Mouse (Mus musculus): Measurements from ENCODE around the gene 4930452B06Rik. TPM values are rescaled to one million over a fixed set of nuclear protein-coding genes. Genes with fewer than 3 reads are reported as not detected.

The 4930452B06Rik gene
- polyA plus RNA-seq, 1 experiment from 2014 or later = 14.3 TPM

DNA sequence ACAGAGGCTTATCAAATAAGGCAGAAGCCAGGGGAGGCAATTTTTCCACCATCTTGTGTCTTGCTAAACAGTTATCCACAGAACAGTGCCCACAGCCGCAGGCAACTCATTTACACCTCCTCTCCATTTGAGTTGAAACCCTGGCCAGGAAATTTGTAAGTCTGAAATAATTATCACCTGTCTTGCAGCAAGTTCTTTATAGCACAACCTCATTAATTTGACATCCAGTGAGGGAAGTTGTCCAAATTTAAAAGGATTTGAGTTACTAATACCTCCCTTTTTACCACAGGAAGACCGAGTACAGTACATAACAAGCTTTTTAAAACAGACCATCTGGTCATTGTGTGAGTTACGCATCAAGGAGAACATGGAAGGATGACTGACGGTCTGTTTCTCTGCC lies 154.8 kb downstream of the 4930452B06Rik start:
- Histone ChIP-seq H3K36me3 (ENCODE audit: control insufficient read depth, insufficient read depth, low read length) (no peaks in the 10 kb centered on the region), H3K4me3 (ENCODE audit: low read depth, low read length) (no peak overlapping the region), H3K9ac (replicated peaks; ENCODE audit: low read depth, low read length) (no peak overlapping the region), H3K4me1 (ENCODE audit: control insufficient read depth, insufficient read depth, low read length) (no peaks in the 10 kb centered on the region; the same call in 1 of the 2 replicates), H3K27ac (ENCODE audit: low read length) (no peak overlapping the region), H3K27me3 (ENCODE audit: control insufficient read depth, insufficient read depth, low read length) (no peaks in the 10 kb centered on the region), H3K9me3 (ENCODE audit: control insufficient read depth, low read depth, low read length) (no peaks in the 10 kb centered on the region), H3K4me2 (replicated peaks; ENCODE audit: low read depth, low read length) (no peak overlapping the region)
- 58% methylated on average over 4 of the region's 4 CpGs for WGBS
- no peak for ATAC-seq (ENCODE audit: insufficient number of reproducible peaks, insufficient read depth, low FRiP score, low read depth)

DNA sequence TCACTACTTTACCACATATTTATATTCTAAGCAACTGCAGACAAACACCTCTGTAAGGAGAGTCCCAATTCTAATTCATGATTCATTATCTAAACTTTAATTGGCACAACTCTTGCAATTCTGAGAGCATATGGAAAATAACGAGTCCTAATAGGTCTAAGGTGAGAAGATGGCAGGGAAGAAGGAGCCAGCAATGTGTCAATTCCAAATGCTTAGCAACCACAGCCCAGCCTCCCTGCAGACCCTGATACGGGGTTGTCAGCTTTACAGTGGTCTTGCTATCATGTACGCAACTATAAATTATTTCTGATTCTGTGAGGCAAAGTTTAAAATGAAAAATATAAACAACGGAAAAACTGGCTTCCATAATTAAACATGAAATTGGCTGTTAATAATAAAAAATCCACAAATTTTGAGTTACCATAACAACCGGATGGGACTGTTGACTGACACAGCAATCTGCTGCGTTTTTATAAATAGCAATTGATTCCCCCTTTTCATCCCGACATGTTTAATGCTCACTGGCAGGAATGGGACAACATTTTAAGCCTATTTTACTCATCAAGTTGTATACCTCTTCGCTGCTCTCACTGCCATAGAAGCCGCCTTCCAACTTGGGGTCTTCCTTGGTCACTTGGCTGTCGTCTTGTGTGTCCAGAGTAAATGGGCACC lies 155.6 kb downstream of the 4930452B06Rik start:
- 87% methylated on average over 10 of the region's 10 CpGs for WGBS
- no peak overlapping the region for H3K9ac ChIP-seq (replicated peaks; ENCODE audit: low read depth, low read length)
- no peaks in the 10 kb centered on the region for H3K36me3 ChIP-seq (ENCODE audit: control insufficient read depth, insufficient read depth, low read length)
- no peaks in the 10 kb centered on the region; the same call in 1 of the 2 replicates for H3K4me1 ChIP-seq (ENCODE audit: control insufficient read depth, insufficient read depth, low read length)
- no peak overlapping the region for H3K27ac ChIP-seq (ENCODE audit: low read length)
- no peak overlapping the region for H3K4me2 ChIP-seq (replicated peaks; ENCODE audit: low read depth, low read length)
- no peak for ATAC-seq (ENCODE audit: insufficient number of reproducible peaks, insufficient read depth, low FRiP score, low read depth)
- H3K4me3 ChIP-seq (ENCODE audit: low read depth, low read length) = no peak overlapping the region
- H3K27me3 ChIP-seq (ENCODE audit: control insufficient read depth, insufficient read depth, low read length) = no peaks in the 10 kb centered on the region
- no peaks in the 10 kb centered on the region for H3K9me3 ChIP-seq (ENCODE audit: control insufficient read depth, low read depth, low read length)

DNA sequence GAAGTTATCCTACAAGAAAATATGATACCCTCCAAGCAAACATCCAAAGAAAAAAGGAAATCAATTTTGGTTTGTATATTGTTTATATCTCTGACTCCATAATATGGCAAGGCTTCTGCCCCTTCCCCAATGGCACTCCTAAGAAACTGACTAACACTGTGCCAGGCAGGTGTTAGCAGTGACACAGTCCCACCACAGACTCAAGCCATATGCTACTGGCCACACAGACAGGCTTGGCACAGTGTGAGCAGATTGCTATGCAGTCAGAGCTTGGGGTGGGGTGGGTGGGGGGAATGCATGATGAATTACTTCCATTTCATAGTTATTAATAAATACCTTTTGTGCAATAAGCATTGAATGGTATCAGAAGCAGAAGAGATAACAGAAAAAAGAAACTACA lies 157.4 kb downstream of the 4930452B06Rik start:
- no peak for ATAC-seq (ENCODE audit: insufficient number of reproducible peaks, insufficient read depth, low FRiP score, low read depth)
- H3K9ac ChIP-seq (replicated peaks; ENCODE audit: low read depth, low read length) = no peak overlapping the region
- H3K4me1 ChIP-seq (ENCODE audit: control insufficient read depth, insufficient read depth, low read length) = no peaks in the 10 kb centered on the region; the same call in 1 of the 2 replicates
- H3K36me3 ChIP-seq (ENCODE audit: control insufficient read depth, insufficient read depth, low read length) = no peaks in the 10 kb centered on the region
- no peak overlapping the region for H3K27ac ChIP-seq (ENCODE audit: low read length)
- no peak overlapping the region for H3K4me3 ChIP-seq (ENCODE audit: low read depth, low read length)
- no peak overlapping the region for H3K4me2 ChIP-seq (replicated peaks; ENCODE audit: low read depth, low read length)
- no peaks in the 10 kb centered on the region for H3K27me3 ChIP-seq (ENCODE audit: control insufficient read depth, insufficient read depth, low read length)
- no peaks in the 10 kb centered on the region for H3K9me3 ChIP-seq (ENCODE audit: control insufficient read depth, low read depth, low read length)

DNA sequence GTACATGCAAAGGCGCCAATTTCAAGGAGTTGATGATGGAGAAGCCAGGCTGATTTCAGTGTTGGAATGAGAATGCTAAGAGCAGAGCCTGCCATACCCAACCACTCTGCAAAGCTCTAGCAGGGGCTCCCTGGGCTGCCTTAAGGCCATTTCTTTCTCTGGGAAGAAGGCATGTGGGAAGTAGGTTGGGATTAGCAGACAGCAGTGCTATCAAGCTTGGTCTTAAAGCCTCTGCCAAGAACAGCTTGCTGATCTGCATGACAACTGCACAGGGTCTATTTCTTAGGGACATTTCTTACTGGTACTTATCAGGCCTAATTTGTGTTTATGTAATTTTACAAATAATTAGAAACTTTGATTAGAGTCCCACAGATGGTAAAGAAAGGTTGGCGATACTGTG lies 161.8 kb downstream of the 4930452B06Rik start:
- WGBS = 99% methylated on average over 2 of the region's 2 CpGs

DNA sequence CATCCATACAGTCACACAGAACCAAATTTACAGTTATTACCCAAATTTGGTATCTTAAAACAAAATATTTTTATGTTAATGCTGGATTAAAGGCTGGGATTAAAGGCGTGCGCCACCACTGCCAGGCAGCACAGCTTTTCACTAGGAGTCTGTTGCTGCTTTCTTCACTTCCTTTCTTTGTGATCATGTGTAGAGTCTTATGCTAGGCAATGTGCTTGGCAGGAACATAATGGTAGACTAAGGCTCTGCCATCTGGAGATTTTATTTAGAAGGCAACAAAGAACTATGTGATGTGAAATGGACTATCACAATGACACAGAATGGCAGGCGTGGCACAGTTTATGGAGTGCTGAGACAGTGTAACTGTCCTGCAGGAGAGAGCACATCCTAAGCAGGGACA lies 162.7 kb downstream of the 4930452B06Rik start:
- 89% methylated on average over 3 of the region's 3 CpGs for WGBS
- H3K9me3 ChIP-seq (ENCODE audit: control insufficient read depth, low read depth, low read length) = no peaks in the 10 kb centered on the region
- ATAC-seq (ENCODE audit: insufficient number of reproducible peaks, insufficient read depth, low FRiP score, low read depth) = no peak
- H3K9ac ChIP-seq (replicated peaks; ENCODE audit: low read depth, low read length) = no peak overlapping the region
- no peak overlapping the region for H3K27ac ChIP-seq (ENCODE audit: low read length)
- H3K4me3 ChIP-seq (ENCODE audit: low read depth, low read length) = no peak overlapping the region
- H3K36me3 ChIP-seq (ENCODE audit: control insufficient read depth, insufficient read depth, low read length) = no peaks in the 10 kb centered on the region
- H3K27me3 ChIP-seq (ENCODE audit: control insufficient read depth, insufficient read depth, low read length) = no peaks in the 10 kb centered on the region
- no peak overlapping the region for H3K4me2 ChIP-seq (replicated peaks; ENCODE audit: low read depth, low read length)
- H3K4me1 ChIP-seq (ENCODE audit: control insufficient read depth, insufficient read depth, low read length) = no peaks in the 10 kb centered on the region

More for the DNA sequence above, 161.8 kb downstream of the 4930452B06Rik start:
- Histone ChIP-seq H3K9ac (replicated peaks; ENCODE audit: low read depth, low read length) (no peak overlapping the region), H3K9me3 (ENCODE audit: control insufficient read depth, low read depth, low read length) (no peaks in the 10 kb centered on the region), H3K4me3 (ENCODE audit: low read depth, low read length) (no peak overlapping the region), H3K27ac (ENCODE audit: low read length) (no peak overlapping the region), H3K4me1 (ENCODE audit: control insufficient read depth, insufficient read depth, low read length) (no peaks in the 10 kb centered on the region), H3K4me2 (replicated peaks; ENCODE audit: low read depth, low read length) (no peak overlapping the region), H3K27me3 (ENCODE audit: control insufficient read depth, insufficient read depth, low read length) (no peaks in the 10 kb centered on the region), H3K36me3 (ENCODE audit: control insufficient read depth, insufficient read depth, low read length) (no peaks in the 10 kb centered on the region)
- ATAC-seq (ENCODE audit: insufficient number of reproducible peaks, insufficient read depth, low FRiP score, low read depth) = no peak

DNA sequence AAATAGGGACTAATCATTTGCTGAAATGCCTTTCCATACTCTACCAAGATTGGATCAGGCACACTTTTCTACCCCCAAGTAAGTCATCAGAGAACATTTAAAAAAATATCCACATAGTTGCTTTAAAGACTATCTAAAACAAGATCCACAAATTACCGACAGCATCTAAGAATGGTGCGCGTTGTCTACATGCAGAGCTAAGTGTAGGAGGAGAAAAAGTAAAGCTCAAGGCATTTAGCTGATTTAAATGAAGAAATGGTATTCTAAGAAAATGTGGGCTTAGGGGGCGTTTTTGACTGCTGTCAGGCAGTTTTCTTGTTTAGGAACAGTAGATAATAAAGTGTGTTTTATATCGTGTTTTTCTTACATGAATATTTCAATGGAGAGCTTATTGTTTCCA lies 163.5 kb downstream of the 4930452B06Rik start:
- no peak overlapping the region for H3K9ac ChIP-seq (replicated peaks; ENCODE audit: low read depth, low read length)
- H3K4me3 ChIP-seq (ENCODE audit: low read depth, low read length) = no peak overlapping the region
- ATAC-seq (ENCODE audit: insufficient number of reproducible peaks, insufficient read depth, low FRiP score, low read depth) = no peak
- no peak overlapping the region for H3K4me2 ChIP-seq (replicated peaks; ENCODE audit: low read depth, low read length)
- WGBS = 91% methylated on average over 5 of the region's 5 CpGs
- no peaks in the 10 kb centered on the region for H3K9me3 ChIP-seq (ENCODE audit: control insufficient read depth, low read depth, low read length)
- no peak overlapping the region for H3K27ac ChIP-seq (ENCODE audit: low read length)
- no peaks in the 10 kb centered on the region for H3K27me3 ChIP-seq (ENCODE audit: control insufficient read depth, insufficient read depth, low read length)
- no peaks in the 10 kb centered on the region for H3K36me3 ChIP-seq (ENCODE audit: control insufficient read depth, insufficient read depth, low read length)
- H3K4me1 ChIP-seq (ENCODE audit: control insufficient read depth, insufficient read depth, low read length) = no peaks in the 10 kb centered on the region

DNA sequence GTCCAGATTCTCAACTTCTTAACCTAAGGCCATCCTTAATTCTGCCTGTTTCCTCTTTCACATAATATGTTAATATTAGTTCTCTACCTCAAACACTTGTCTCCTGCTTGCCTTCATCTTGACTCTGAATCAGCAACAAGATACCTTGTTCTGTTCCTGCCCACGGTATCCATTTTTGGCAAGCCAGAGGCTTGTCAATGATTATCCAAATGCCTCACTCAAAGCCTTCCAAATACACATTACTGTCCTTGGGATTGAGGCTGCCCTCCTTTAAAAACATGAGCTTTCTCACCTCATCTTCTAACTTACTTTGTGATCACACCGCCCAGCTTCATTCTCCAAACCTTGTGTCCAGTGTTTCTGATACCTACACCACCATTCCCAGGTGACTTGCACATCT lies 170.3 kb downstream of the 4930452B06Rik start:
- no peak overlapping the region for H3K4me3 ChIP-seq (ENCODE audit: low read depth, low read length)
- WGBS = 93% methylated on average over 2 of the region's 2 CpGs
- no peak for ATAC-seq (ENCODE audit: insufficient number of reproducible peaks, insufficient read depth, low FRiP score, low read depth)
- H3K36me3 ChIP-seq (ENCODE audit: control insufficient read depth, insufficient read depth, low read length) = no peaks in the 10 kb centered on the region
- no peak overlapping the region for H3K27ac ChIP-seq (ENCODE audit: low read length)
- no peaks in the 10 kb centered on the region for H3K27me3 ChIP-seq (ENCODE audit: control insufficient read depth, insufficient read depth, low read length)
- no peak overlapping the region for H3K4me2 ChIP-seq (replicated peaks; ENCODE audit: low read depth, low read length)
- no peaks in the 10 kb centered on the region for H3K4me1 ChIP-seq (ENCODE audit: control insufficient read depth, insufficient read depth, low read length)
- no peak overlapping the region for H3K9ac ChIP-seq (replicated peaks; ENCODE audit: low read depth, low read length)
- no peaks in the 10 kb centered on the region for H3K9me3 ChIP-seq (ENCODE audit: control insufficient read depth, low read depth, low read length)

DNA sequence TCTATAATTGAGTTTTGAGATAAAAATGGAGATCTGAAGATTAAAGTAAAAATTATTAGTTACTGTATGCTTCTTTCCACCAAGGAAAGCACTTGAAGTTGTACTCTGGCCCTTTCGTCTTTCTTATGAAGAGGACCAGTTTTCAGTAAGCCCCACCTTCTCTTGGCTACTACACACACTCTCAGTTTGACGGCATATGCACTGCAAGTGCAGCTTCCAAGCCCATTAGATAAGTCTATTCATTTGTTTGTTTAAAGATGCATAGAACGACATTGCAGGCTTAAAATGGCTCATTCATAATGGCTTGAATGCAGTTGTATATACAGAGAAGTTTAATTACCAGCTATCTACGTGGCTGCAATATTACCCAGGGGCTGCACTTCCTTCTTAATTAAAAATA lies 171.1 kb downstream of the 4930452B06Rik start:
- H3K4me1 ChIP-seq (ENCODE audit: control insufficient read depth, insufficient read depth, low read length) = no peaks in the 10 kb centered on the region
- no peaks in the 10 kb centered on the region for H3K27me3 ChIP-seq (ENCODE audit: control insufficient read depth, insufficient read depth, low read length)
- 44% methylated on average over 4 of the region's 4 CpGs for WGBS
- ATAC-seq (ENCODE audit: insufficient number of reproducible peaks, insufficient read depth, low FRiP score, low read depth) = no peak
- H3K4me3 ChIP-seq (ENCODE audit: low read depth, low read length) = no peak overlapping the region
- H3K4me2 ChIP-seq (replicated peaks; ENCODE audit: low read depth, low read length) = no peak overlapping the region
- H3K9ac ChIP-seq (replicated peaks; ENCODE audit: low read depth, low read length) = no peak overlapping the region
- no peak overlapping the region for H3K27ac ChIP-seq (ENCODE audit: low read length)
- H3K36me3 ChIP-seq (ENCODE audit: control insufficient read depth, insufficient read depth, low read length) = no peaks in the 10 kb centered on the region
- H3K9me3 ChIP-seq (ENCODE audit: control insufficient read depth, low read depth, low read length) = no peaks in the 10 kb centered on the region

DNA sequence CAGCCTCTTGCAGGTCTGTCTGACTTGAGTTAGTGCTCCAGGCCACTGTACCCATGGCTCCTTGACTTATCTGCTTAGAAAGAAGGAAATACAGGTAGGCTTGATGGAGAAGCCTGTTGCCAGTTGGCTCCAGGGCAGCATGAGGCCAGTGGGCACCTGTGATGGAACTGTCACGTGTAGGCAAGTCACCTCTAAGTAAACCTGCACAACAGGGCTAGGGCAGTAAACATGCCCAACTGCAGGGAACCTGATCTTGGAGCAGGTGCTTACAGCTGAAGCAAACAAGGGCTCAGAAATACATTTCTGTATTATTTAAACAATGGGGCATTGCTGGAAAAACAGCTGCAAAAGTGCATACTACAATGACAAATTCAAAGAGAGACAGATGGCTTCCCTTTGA lies 171.8 kb downstream of the 4930452B06Rik start:
- no peak overlapping the region for H3K4me2 ChIP-seq (replicated peaks; ENCODE audit: low read depth, low read length)
- ATAC-seq (ENCODE audit: insufficient number of reproducible peaks, insufficient read depth, low FRiP score, low read depth) = no peak
- no peak overlapping the region for H3K27ac ChIP-seq (ENCODE audit: low read length)
- no peaks in the 10 kb centered on the region for H3K4me1 ChIP-seq (ENCODE audit: control insufficient read depth, insufficient read depth, low read length)
- no peaks in the 10 kb centered on the region for H3K36me3 ChIP-seq (ENCODE audit: control insufficient read depth, insufficient read depth, low read length)
- H3K27me3 ChIP-seq (ENCODE audit: control insufficient read depth, insufficient read depth, low read length) = no peaks in the 10 kb centered on the region
- no peak overlapping the region for H3K9ac ChIP-seq (replicated peaks; ENCODE audit: low read depth, low read length)
- WGBS = 58% methylated on average over 1 of the region's 1 CpGs
- no peaks in the 10 kb centered on the region for H3K9me3 ChIP-seq (ENCODE audit: control insufficient read depth, low read depth, low read length)
- H3K4me3 ChIP-seq (ENCODE audit: low read depth, low read length) = no peak overlapping the region

Measured in stomach, embryonic 14.5 days (tissue).